Mouse (Mus musculus): ENCODE measurements around the gene Atp1a3.

GRCm38 (mm10) chr7:24969805-24970204 is 36.0 kb downstream of the Atp1a3 start:
- no peak for TF ChIP-seq POLR2A (IDR thresholded peaks at IDR 0.05; ENCODE audit: low read depth, low read length)
- TF ChIP-seq CTCF (IDR thresholded peaks at IDR 0.05; ENCODE audit: extremely low read depth, insufficient read depth, insufficient read length, insufficient replicate concordance): no peak
